Mouse (Mus musculus) urinary bladder, adult 2 months (tissue): ENCODE data around the gene Tacc3. TPM values are rescaled to one million over a fixed set of nuclear protein-coding genes. Genes with fewer than 3 reads are reported as not detected.

Experiments used
- DNase-seq: peaks from one replicate; pipeline ENCODE4 v3.0.0; 2022; ENCODE audit warnings: low spot score
- polyA plus RNA-seq: library from polyadenylated mRNA; depleted of rRNA; stranded (reverse); fragments of >200 nt; gene quantifications from 2 replicates; pipeline ENCODE4 v1.2.3, GENCODE M21; 2012; rRNA removed

The Tacc3 gene
- polyA plus RNA-seq, 1 experiment: 6.6 TPM

DNA sequence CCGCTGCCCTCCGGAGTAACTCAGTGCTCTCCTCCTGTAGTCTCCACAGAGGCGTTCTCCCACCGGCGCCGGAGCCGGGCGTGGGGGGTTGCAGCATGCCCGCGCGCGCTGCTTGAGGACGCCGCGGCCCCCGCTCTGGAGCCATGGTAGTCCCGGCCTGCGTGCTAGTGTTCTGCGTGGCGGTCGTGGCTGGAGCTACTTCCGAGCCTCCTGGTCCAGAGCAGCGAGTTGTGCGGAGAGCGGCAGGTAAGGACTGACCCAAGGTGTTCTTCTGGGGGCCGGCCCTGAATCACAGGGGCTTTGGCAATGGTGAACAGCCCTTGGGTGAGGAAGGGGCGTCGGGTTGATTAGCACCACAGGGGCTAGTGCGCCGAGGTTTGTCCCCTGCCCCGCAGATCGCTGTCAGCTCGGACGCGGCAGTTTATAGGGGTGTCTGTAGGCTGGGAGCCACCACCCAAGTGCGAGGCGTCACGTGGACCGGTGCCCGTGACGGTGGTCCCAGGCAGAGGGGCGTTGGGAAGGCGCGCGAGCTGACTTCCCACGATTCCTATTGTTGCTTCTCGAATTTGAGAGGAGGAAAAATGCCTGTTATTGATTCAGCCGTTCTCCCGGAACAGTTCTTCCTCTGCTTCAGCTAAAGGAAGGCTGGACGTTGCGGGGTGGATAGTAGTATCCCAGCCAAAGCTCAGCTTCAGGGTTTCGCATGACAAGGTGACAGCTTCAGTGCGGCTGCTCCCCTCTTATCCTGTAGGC lies 64.5 kb downstream of the Tacc3 start:
- DNase-seq: no peak

GRCm38 (mm10) chr5:33723019-33723640 lies 65.2 kb downstream of the Tacc3 start:
- DNase-seq: no peak

- DNase-seq: no peak
Observed at GRCm38 (mm10) chr5:33723641-33724465, 65.9 kb downstream of the Tacc3 start.

DNA sequence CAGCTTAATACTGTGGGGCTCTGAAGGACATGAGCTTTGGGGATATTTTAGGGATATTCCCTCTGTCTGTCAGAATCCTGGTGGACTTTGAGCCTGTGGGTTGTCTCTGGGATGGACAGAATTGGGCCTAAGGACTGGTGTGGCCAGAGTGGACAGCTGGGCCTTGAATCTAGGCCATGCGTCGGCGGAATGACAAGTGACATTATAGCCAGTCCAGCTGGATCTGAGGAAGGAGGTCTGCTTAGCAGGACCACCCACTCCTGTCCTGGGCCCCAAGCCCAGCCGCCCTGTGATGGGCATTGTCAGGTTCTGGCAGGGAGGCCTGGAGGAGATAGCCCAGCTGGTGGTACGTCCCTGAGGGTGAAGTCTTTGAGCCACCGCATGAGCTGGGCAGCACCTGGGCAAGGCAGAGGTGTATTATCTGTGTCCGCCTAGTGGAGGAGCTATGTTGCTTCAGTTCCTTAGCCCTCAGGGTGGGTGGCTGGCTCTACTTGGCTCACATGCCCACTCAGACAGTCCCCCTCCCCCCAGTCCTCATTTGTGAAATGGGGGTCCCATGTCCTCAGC lies 68.2 kb downstream of the Tacc3 start:
- DNase-seq: no peak

DNA sequence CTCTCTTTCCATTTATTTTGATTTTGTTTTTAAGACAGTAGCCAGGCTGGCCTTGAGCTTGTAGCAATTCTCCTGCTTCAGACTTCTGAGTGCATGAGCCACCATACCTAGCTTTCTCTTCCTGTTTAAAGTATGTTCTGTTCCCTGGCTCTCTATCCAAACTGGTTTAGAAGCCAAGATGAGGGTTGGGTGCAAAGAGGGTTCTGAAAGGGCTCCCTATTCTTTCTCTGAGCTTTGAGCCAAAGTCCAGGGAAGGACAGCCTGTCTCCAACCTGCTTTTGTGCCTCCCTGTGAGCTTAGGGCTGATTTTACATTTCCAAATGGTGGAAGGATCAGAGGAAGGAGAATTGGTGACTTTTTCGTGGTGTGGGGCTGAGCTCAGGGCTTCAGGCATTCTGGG lies 69.0 kb downstream of the Tacc3 start:
- DNase-seq: no peak

Other genes starting within 250 kb of the Tacc3 start
- not detected in 2 replicates for gene Nkx1-1, start 224.2 kb upstream of the Tacc3 start, polyA plus RNA-seq
- gene Fam53a, start 28.5 kb upstream of the Tacc3 start, polyA plus RNA-seq: 20.9 and 24.2 TPM in 2 replicates
- 1.0 and 1.1 TPM in 2 replicates for gene Gm9903, start 28.2 kb upstream of the Tacc3 start, polyA plus RNA-seq
- 24.1 and 28.1 TPM in 2 replicates for gene Slbp, start 5.6 kb upstream of the Tacc3 start, polyA plus RNA-seq
- 30.9 and 39.0 TPM in 2 replicates for gene Tmem129, start 288 bp downstream of the Tacc3 start, polyA plus RNA-seq
- gene Fgfr3, start 63.5 kb downstream of the Tacc3 start, polyA plus RNA-seq: 62.9 and 69.6 TPM in 2 replicates
- 29.1 and 30.2 TPM in 2 replicates for gene Letm1, start 124.7 kb downstream of the Tacc3 start, polyA plus RNA-seq
- gene Nsd2, start 162.6 kb downstream of the Tacc3 start, polyA plus RNA-seq: 10.1 and 12.8 TPM in 2 replicates